Mouse (Mus musculus): ENCODE measurements at regions not wholly inside any gene's neighbourhood (a gene's known extent, or its start where the extent isn't known, plus 50 kb on each side); places are given as distances from the start of the nearest gene placed in this dataset.
A peak's percentile ranks its signal among the peaks of the same experiment; 100 is the strongest.

- Histone ChIP-seq H3K4me2 (ENCODE audit: low read length) (no peak overlapping the region), H3K27ac (ENCODE audit: low read depth, low read length) (no peak overlapping the region), H3K9me3 (ENCODE audit: control insufficient read depth, low read length) (0 out of 2 replicates have a peak, but pooled peaks cover 3% of the 10 kb centered on the region), H3K4me1 (ENCODE audit: control insufficient read depth, insufficient read depth, low read depth, low read length) (no peaks in the 10 kb centered on the region), H3K36me3 (ENCODE audit: control insufficient read depth, insufficient read depth, low read length) (no peaks in the 10 kb centered on the region), H3K27me3 (replicated peaks; ENCODE audit: control insufficient read depth, insufficient read depth, low read length) (no peaks in the 10 kb centered on the region), H3K4me3 (ENCODE audit: low read length) (no peak overlapping the region), H3K9ac (ENCODE audit: low read depth, low read length) (no peak overlapping the region)
- 80% methylated on average over 8 of the region's 8 CpGs for WGBS
- ATAC-seq, result 0 out of 2 replicates have a peak, but pooled peaks have one; percentile 21
These were observed 176.7 kb downstream of the Mycn start for GRCm38 (mm10) chr12:12765055-12765454.

DNA sequence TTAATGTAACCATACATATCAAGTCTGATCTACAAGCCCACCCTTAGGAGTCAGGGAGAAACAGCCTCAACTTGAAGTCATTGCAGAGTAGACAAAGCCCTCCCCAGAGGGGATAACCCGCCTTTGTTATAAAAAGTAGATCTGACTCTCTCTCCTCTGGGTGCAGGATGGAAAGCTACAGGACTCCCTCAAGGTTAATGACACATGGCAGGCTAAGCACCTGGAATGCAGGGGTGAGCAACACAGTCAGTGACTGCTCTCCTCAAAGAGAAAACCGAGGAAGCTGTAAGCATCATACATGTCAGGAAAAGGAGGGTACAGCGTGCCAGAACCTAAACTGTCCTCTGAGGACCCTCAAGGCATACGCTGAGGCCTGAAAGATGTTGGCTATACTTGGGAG, 177.1 kb downstream of the Mycn start:
- Histone ChIP-seq H3K4me2 (ENCODE audit: low read length) (no peak overlapping the region), H3K27ac (ENCODE audit: low read depth, low read length) (no peak overlapping the region), H3K9me3 (ENCODE audit: control insufficient read depth, low read length) (0 out of 2 replicates have a peak, but pooled peaks cover 3% of the 10 kb centered on the region), H3K4me3 (ENCODE audit: low read length) (no peak overlapping the region), H3K27me3 (replicated peaks; ENCODE audit: control insufficient read depth, insufficient read depth, low read length) (no peaks in the 10 kb centered on the region), H3K36me3 (ENCODE audit: control insufficient read depth, insufficient read depth, low read length) (no peaks in the 10 kb centered on the region), H3K9ac (ENCODE audit: low read depth, low read length) (no peak overlapping the region), H3K4me1 (ENCODE audit: control insufficient read depth, insufficient read depth, low read depth, low read length) (no peaks in the 10 kb centered on the region)
- ATAC-seq, result no peak
- 74% methylated on average over 4 of the region's 4 CpGs for WGBS

GRCm38 (mm10) chr12:12756301-12756948, 185.3 kb downstream of the Mycn start:
- Histone ChIP-seq H3K27me3 (replicated peaks; ENCODE audit: control insufficient read depth, insufficient read depth, low read length) (no peaks in the 10 kb centered on the region), H3K27ac (ENCODE audit: low read depth, low read length) (no peak overlapping the region), H3K9me3 (ENCODE audit: control insufficient read depth, low read length) (0 out of 2 replicates have a peak, but pooled peaks cover 3% of the 10 kb centered on the region), H3K4me2 (ENCODE audit: low read length) (no peak overlapping the region), H3K4me1 (ENCODE audit: control insufficient read depth, insufficient read depth, low read depth, low read length) (no peaks in the 10 kb centered on the region), H3K9ac (ENCODE audit: low read depth, low read length) (no peak overlapping the region), H3K36me3 (ENCODE audit: control insufficient read depth, insufficient read depth, low read length) (no peaks in the 10 kb centered on the region), H3K4me3 (ENCODE audit: low read length) (no peak overlapping the region)
- WGBS, result 64% methylated on average over 2 of the region's 2 CpGs
- no peak for ATAC-seq

- no peak overlapping the region for H3K9ac ChIP-seq (ENCODE audit: low read depth, low read length)
- H3K4me2 ChIP-seq (ENCODE audit: low read length), result no peak overlapping the region
- ATAC-seq, result no peak
- H3K4me1 ChIP-seq (ENCODE audit: control insufficient read depth, insufficient read depth, low read depth, low read length), result no peaks in the 10 kb centered on the region
- no peaks in the 10 kb centered on the region for H3K9me3 ChIP-seq (ENCODE audit: control insufficient read depth, low read length)
- H3K27me3 ChIP-seq (replicated peaks; ENCODE audit: control insufficient read depth, insufficient read depth, low read length), result no peaks in the 10 kb centered on the region
- H3K4me3 ChIP-seq (ENCODE audit: low read length), result no peak overlapping the region
- WGBS, result 25% methylated on average over 9 of the region's 9 CpGs
- H3K27ac ChIP-seq (ENCODE audit: low read depth, low read length), result no peak overlapping the region
- H3K36me3 ChIP-seq (ENCODE audit: control insufficient read depth, insufficient read depth, low read length), result no peaks in the 10 kb centered on the region
These were observed 187.9 kb downstream of the Mycn start for GRCm38 (mm10) chr12:12753849-12754248.

GRCm38 (mm10) chr12:12751670-12752426, 189.9 kb downstream of the Mycn start:
- Histone ChIP-seq H3K4me3 (ENCODE audit: low read length) (no peak overlapping the region), H3K9ac (ENCODE audit: low read depth, low read length) (no peak overlapping the region), H3K27ac (ENCODE audit: low read depth, low read length) (no peak overlapping the region), H3K27me3 (replicated peaks; ENCODE audit: control insufficient read depth, insufficient read depth, low read length) (no peaks in the 10 kb centered on the region), H3K4me2 (ENCODE audit: low read length) (no peak overlapping the region), H3K36me3 (ENCODE audit: control insufficient read depth, insufficient read depth, low read length) (no peaks in the 10 kb centered on the region), H3K4me1 (ENCODE audit: control insufficient read depth, insufficient read depth, low read depth, low read length) (no peaks in the 10 kb centered on the region), H3K9me3 (ENCODE audit: control insufficient read depth, low read length) (no peaks in the 10 kb centered on the region)
- no peak for ATAC-seq
- WGBS, result 93% methylated on average over 10 of the region's 10 CpGs

- Histone ChIP-seq H3K27ac (ENCODE audit: low read depth, low read length) (no peak overlapping the region), H3K4me3 (ENCODE audit: low read length) (no peak overlapping the region), H3K9me3 (ENCODE audit: control insufficient read depth, low read length) (no peaks in the 10 kb centered on the region), H3K4me1 (ENCODE audit: control insufficient read depth, insufficient read depth, low read depth, low read length) (no peaks in the 10 kb centered on the region), H3K27me3 (replicated peaks; ENCODE audit: control insufficient read depth, insufficient read depth, low read length) (no peaks in the 10 kb centered on the region), H3K9ac (ENCODE audit: low read depth, low read length) (no peak overlapping the region), H3K4me2 (ENCODE audit: low read length) (no peak overlapping the region), H3K36me3 (ENCODE audit: control insufficient read depth, insufficient read depth, low read length) (no peaks in the 10 kb centered on the region)
- WGBS, result 81% methylated on average over 3 of the region's 3 CpGs
- ATAC-seq, result no peak
These were observed 192.0 kb downstream of the Mycn start for GRCm38 (mm10) chr12:12749690-12750089.

- no peak overlapping the region for H3K27ac ChIP-seq (ENCODE audit: low read depth, low read length)
- H3K9me3 ChIP-seq (ENCODE audit: control insufficient read depth, low read length), result no peaks in the 10 kb centered on the region
- WGBS, result 24% methylated on average over 4 of the region's 4 CpGs
- no peaks in the 10 kb centered on the region for H3K4me1 ChIP-seq (ENCODE audit: control insufficient read depth, insufficient read depth, low read depth, low read length)
- no peaks in the 10 kb centered on the region for H3K27me3 ChIP-seq (replicated peaks; ENCODE audit: control insufficient read depth, insufficient read depth, low read length)
- H3K4me2 ChIP-seq (ENCODE audit: low read length), result no peak overlapping the region
- H3K36me3 ChIP-seq (ENCODE audit: control insufficient read depth, insufficient read depth, low read length), result no peaks in the 10 kb centered on the region
- no peak overlapping the region for H3K4me3 ChIP-seq (ENCODE audit: low read length)
- no peak overlapping the region for H3K9ac ChIP-seq (ENCODE audit: low read depth, low read length)
- no peak for ATAC-seq
These were observed 194.8 kb downstream of the Mycn start for GRCm38 (mm10) chr12:12746852-12747454.

GRCm38 (mm10) chr12:12744492-12744891, 197.2 kb downstream of the Mycn start:
- no peaks in the 10 kb centered on the region for H3K9me3 ChIP-seq (ENCODE audit: control insufficient read depth, low read length)
- H3K4me1 ChIP-seq (ENCODE audit: control insufficient read depth, insufficient read depth, low read depth, low read length), result no peaks in the 10 kb centered on the region
- no peak overlapping the region for H3K4me2 ChIP-seq (ENCODE audit: low read length)
- no peak overlapping the region for H3K4me3 ChIP-seq (ENCODE audit: low read length)
- no peak overlapping the region for H3K27ac ChIP-seq (ENCODE audit: low read depth, low read length)
- no peak for ATAC-seq
- H3K9ac ChIP-seq (ENCODE audit: low read depth, low read length), result no peak overlapping the region
- no peaks in the 10 kb centered on the region for H3K27me3 ChIP-seq (replicated peaks; ENCODE audit: control insufficient read depth, insufficient read depth, low read length)
- no peaks in the 10 kb centered on the region for H3K36me3 ChIP-seq (ENCODE audit: control insufficient read depth, insufficient read depth, low read length)
- WGBS, result 82% methylated on average over 2 of the region's 2 CpGs

- no peak overlapping the region; the same call in 1 of the 2 replicates for H3K27ac ChIP-seq (ENCODE audit: low read depth, low read length)
- no peaks in the 10 kb centered on the region for H3K27me3 ChIP-seq (replicated peaks; ENCODE audit: control insufficient read depth, insufficient read depth, low read length)
- H3K4me1 ChIP-seq (ENCODE audit: control insufficient read depth, insufficient read depth, low read depth, low read length), result peaks cover 8% of the 10 kb centered on the region
- H3K9me3 ChIP-seq (ENCODE audit: control insufficient read depth, low read length), result no peaks in the 10 kb centered on the region
- peak; percentile 63; the same call in 1 of the 2 replicates for ATAC-seq
- 32% methylated on average over 12 of the region's 12 CpGs for WGBS
- H3K4me3 ChIP-seq (ENCODE audit: low read length), result no peak overlapping the region
- no peak overlapping the region for H3K4me2 ChIP-seq (ENCODE audit: low read length)
- H3K36me3 ChIP-seq (ENCODE audit: control insufficient read depth, insufficient read depth, low read length), result no peaks in the 10 kb centered on the region
- no peak overlapping the region for H3K9ac ChIP-seq (ENCODE audit: low read depth, low read length)
These were observed 202.9 kb downstream of the Mycn start for GRCm38 (mm10) chr12:12738631-12739331.
